Mouse (Mus musculus) 3T3-L1 (cell line): ENCODE measurements at regions not wholly inside any gene's neighbourhood (a gene's known extent, or its start where the extent isn't known, plus 50 kb on each side); places are given as distances from the start of the nearest gene placed in this dataset.
"Not testable (repeated sequence)": the region's sequence is repeated elsewhere in the genome, so short reads cannot be mapped to it uniquely, and the experiment has no call there.

ENCODE experiments used
- DNase-seq: peaks from one replicate; pipeline ENCODE4 v3.0.0-alpha.2; 2015; ENCODE audit warnings: low read depth, low spot score

DNA sequence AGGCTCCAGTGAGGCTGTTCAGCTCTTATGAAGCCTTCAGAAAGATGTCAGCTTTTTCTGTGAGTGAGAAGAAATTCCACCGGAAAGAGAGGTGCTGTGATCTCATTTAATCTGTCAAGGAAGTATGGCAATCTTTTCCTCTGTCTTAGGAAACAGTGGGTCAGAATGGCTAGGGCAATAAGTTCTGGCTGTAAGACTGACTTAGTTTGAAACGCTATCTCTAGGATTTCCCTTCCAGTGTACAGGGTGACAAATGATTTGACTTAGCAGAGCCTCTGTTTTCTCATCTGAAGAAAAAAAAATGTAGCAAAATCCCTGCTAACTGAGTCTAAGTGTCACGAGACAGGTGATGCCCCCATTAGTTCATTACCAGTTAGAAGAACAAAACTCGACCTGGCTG lies 181.1 kb downstream of the Csl start:
- no peak for DNase-seq

DNA sequence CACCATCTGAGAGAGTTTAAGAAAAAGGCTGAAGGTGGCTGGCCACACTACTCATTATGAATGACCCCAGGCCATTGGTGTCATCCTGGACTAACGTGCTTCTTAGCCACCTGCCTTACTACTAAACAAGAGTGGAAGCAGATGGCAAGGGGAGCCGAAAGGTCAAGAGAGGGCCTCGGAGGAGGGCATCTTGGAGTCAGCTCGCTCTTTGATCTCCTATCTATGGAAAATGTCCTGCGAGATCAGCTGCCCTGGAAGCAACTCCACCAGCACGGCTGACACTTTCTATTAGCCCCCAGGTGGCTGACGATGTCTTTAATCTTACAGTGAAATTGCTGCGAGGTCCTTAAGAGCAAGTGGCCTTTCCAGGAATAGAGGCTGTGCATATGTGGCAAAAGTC lies 179.3 kb downstream of the Csl start:
- DNase-seq = no peak

DNA sequence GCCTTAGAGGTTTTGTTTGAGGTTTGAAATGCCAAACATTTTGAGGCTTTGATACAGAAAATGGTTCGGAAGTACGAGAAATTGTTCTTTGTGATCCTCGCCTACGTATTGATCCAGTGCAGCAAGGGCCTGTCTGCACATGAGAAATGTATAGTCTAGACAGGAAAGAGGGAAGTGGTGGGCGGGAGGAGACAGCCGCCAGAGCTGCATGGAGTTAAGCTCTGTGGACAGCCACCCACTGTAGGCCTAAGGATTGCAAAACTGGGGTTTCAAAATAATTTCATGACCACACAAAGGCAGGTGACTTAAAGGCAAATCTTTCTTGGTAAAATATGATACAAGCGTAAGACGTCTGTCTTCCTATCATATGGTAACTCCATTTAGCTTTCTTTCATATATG lies 178.4 kb downstream of the Csl start:
- no peak for DNase-seq

GRCm38 (mm10) chr10:99584855-99585254 lies 174.6 kb downstream of the Csl start:
- DNase-seq = no peak

- no peak for DNase-seq
Measured at GRCm38 (mm10) chr10:99592220-99592619, 167.2 kb downstream of the Csl start.

- DNase-seq = no peak
Measured at GRCm38 (mm10) chr10:99595659-99596058, 163.8 kb downstream of the Csl start.

DNA sequence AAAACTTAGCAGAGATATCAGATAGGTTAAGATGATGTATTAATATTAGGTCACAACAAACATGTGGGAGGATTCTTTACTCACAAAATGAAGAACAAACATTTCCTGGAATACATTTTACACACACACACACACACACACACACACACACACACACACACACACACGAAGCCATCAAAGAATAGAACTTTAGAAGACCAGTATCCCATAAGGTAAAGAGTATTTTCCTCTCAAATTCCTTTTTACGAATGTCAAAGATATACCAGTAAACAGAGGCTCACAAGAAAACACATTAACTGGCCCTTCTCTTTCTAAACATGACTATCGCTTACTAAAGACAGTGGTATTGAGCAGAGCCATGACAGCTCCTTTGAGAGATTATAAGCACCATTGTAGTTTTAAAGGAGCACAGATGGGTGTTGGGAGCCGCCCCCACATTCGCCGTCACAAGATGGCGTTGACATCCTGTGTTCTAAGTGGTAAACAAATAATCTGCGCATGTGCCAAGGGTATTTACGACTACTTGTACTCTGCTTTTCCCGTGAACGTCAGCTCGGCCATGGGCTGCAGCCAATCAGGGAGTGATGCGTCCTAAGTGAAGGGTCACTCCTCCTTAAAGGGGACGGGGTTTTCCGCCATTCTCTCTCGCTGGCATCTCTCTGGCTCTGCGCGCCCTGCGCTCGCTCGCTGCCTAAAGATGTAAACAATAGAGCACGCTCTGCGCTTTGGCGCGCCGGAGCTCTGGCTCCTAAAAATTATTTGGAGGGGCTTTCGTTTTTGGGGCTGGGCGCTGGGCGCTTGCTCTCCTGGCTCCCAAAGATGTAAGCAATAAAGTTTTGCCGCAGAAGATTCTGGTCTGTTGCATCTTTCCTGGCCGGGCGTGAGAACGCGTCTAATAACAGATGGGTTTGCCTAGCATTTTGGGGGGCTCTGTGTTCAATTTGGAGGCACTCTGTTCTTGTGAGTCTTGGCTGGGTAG lies 160.0 kb downstream of the Csl start:
- not testable (repeated sequence) for DNase-seq

GRCm38 (mm10) chr10:99602331-99602730 lies 157.1 kb downstream of the Csl start:
- DNase-seq = peak; percentile 69

GRCm38 (mm10) chr10:99604172-99604571 lies 155.3 kb downstream of the Csl start:
- DNase-seq = no peak

DNA sequence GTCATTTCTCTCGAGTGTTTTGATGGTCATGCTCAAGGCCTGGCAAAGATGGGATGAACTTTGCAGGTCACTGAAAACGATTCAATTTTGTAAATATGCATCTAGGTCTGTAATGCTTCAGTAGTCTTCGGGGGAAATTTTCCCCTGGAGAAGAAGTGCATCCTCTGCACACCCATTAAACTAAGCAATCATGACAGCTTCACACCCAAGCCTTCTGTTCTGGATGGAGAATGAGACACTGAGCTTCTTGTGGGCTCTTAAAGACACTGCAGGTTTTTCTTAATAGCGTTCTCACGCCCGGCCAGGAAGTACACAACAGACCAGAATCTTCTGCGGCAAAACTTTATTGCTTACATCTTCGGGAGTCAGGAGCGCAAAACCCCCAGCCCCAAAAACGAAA lies 151.0 kb downstream of the Csl start:
- DNase-seq = no peak

DNA sequence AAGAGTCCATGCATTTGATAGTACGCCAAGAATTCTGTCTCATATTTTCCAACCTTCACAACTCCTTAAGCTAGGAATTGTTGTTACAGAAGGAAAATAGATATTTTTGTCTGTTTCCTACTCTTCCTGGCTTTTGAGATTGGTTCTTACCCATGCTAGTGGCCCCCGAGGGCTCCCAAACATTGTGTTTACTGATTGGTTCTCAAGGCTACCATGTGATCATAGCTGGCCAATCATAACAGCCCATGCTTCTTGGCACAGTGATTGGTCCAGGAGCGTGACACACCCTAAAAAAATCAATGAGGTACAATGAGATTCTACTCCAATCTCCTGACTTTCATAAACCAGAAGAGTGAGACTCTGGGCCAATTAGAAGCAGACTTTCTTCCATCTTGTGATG lies 150.0 kb downstream of the Csl start:
- no peak for DNase-seq

DNA sequence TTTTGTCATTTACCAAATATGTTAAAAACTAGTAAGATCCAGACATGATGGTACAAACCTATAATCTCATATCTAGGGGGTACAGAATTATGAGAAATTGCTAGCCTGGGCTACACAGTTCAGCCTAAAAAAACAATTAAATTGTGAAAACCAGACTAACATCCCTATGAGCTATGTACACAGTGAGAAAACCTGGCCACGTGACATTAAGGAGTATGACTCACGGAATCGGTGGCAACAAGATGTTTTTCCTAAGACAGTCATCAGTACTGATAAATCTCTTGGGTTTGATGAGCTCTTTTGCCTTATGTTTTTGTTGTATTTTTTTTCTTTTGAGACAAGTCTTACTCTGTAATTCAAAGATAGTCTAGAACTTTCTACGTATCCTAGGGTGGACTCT lies 148.6 kb downstream of the Csl start:
- peak; percentile 42 for DNase-seq

DNA sequence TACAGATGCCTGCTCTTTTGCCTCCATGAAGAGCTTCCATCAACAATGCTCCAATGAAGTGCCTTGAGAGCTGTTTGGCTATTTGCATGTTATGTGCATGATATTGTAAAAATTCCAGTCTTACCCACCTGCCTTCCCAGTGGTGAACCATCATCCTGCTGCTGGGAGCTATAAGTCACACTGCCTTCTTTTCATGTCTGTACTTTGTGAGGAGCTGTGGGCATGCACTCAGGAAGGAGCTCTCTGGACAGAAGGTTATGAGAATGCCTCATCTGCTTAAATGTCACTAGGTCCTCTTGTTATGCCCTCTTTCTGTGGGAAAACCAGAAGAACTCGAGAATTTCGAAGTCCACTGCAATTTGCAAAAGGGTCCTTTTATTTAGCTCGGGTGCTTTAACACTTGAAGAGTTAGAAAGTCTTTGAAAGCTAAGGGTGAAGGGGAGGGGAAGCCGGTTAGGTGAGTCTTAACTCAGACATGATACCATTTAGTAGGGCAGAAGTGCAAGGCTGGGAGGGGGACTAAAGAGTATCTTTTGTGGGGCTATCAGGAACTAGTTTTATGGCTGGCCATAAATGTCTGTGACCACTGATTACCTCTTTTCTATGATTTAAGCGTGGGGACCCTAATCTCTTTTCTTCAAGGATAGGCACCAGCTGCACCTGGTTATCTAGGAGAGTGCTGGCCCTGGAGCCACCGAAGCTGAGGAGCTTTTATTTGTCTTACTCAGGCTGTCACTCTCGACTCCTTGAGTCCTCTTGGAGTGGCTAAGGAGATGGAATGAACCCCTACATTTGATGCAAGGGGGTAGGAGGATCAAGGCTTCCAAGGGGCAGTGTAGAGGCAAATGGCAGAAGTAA lies 144.8 kb downstream of the Csl start:
- no peak for DNase-seq

DNA sequence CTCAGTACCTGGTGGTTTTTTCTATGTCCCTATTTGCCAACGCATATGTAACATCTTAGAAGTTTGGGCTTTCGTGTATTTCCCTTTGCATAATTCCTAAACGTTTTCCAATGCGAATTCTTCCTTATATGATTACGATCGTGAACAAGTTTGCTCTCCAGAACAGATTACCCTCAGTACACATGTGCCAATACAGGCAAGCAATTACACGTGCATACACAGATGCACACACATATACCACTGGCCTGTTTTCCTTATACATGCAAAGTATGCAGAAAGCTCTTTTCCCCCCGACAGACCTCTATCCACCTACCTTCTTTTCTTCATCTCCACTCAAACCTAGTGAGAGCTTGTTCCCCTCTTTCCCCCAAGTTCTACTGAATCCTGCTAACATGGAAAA lies 144.1 kb downstream of the Csl start:
- no peak for DNase-seq

DNA sequence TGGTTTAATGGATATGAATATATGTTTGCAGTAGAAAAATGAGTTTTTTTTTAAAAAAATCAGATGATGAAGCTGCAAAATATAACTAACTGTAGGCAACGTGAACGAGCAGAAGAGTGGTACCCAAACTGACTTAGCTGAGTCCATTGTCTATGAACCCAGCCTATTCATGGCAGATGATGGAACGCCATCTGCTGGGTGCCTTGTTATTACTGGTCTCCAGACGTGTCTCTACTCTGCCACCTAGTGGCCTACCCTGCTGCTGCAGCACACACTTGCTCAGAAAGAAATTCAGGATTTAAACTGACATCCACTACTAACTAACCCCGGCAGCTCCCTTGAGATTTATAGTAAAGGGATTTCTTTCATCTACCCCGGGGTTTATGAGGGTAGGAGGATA lies 143.7 kb downstream of the Csl start:
- peak; percentile 92 for DNase-seq

DNA sequence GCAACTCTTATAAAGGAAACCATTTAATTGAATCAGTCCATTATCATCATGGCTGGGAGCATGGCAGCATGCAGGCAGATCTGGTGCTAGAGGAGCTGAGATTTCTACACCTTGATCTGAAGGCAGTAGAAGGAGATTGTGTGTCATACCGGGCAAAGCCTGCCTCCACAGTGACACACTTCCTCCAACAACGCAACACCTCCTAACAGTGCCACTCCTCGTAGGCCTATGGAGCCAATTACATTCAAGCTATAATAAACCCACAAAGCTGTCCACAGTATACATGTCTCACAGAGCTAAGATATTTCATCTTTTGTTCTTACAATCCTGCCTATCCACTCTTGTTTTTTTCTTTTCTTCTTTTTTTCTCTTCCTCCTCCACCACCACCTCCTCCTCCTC lies 141.8 kb downstream of the Csl start:
- DNase-seq = no peak

DNA sequence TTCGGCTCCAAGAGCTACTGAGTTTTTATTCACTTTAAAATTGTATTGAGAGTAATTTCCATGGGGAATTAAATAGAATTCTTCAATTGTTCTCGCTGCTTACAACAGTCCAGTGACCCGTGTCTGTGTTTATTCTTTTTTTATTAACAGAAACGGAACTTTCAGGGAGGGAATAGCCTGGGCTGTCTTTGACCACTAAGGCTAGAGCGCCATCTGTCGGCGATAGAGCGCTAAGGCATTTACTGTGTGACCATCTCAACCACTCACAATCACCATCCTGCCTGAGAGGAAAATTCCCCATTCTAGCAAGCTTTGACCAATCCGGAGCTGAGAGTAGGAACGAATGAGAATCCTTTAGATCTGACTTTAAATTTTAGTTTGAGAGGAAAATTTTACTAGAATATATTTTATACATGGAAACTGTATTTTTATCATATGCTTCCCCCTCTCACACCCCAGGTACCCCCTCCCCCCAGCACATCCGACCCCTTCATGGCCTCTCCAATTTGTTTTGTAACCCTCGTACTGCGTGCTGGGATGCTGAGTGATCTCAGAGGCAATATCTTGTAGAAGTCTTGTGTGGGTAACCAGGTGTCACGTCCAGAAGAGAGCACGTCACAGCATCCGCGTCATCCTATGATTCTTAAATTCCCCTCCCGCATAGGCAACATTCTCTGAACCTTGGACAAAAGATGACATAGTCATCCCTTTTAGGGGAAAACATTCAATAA lies 139.9 kb downstream of the Csl start:
- peak; percentile 87 for DNase-seq

DNA sequence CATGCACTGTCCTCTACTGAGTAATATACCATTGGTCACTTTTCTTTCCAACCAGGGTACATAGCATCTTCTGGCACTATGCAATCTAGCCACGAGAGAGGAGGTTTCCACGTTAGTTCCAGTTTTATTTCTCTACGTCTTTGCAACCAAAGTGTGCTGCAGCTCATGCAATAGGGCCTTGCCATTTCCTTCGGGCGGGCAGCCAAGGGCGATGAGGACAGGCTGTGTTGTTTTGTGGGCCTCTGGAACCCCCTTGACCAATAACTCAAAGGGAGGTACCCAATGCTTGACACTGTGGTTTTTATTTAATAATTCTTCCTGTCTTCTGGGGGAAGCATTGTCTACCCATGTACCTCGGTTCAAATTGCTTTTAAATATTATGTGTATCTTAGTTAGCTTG lies 139.0 kb downstream of the Csl start:
- no peak for DNase-seq

DNA sequence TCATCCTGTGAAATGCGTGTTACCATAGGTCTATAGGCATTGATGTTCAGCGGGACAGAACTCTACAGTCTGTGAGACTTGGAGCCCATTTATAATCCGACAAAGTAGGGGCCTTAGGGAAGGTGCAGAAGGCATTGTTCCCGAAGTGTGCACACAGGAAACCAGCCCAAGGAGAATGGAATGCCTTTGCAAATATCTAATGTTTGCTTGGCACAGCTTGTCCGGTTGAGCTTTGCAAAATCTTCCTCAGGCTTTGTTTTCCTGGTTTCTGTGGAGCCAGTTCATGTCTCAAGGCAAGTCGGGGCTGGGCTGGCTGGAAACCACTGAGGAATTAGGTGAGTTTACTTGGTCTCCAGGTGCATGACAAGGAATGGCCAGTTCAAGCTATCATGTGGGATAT lies 132.1 kb downstream of the Csl start:
- no peak for DNase-seq

GRCm38 (mm10) chr10:99632250-99632985 lies 127.0 kb downstream of the Csl start:
- peak; percentile 66 for DNase-seq

- no peak for DNase-seq
Measured at GRCm38 (mm10) chr10:99635796-99636195, 123.7 kb downstream of the Csl start.
